Mouse (Mus musculus) left cerebral cortex, adult 2 months (tissue): ENCODE results near the gene F2. TPM values are rescaled to one million over a fixed set of nuclear protein-coding genes. Genes with fewer than 3 reads are reported as not detected.
A peak's percentile ranks its signal among the peaks of the same experiment; 100 is the strongest.
"Not testable (repeated sequence)": the region's sequence is repeated elsewhere in the genome, so short reads cannot be mapped to it uniquely, and the experiment has no call there.

Experiments used
- DNase-seq, 2 experiments: peaks; one replicate each; pipeline ENCODE4 v3.0.0; 2021 to 2022; ENCODE audit warnings: low spot score in 2 of 2, mixed read lengths in 1 of 2; ENCODE audit errors: extremely low spot score in 1 of 2
- H3K27ac ChIP-seq: fragments of 200-600 bp; 2 replicates; pipeline ENCODE4 v1.8.1; 2022
- H3K4me3 ChIP-seq: fragments of 200-600 bp; 2 replicates; pipeline ENCODE4 v1.8.1; 2022
- CTCF ChIP-seq: fragments of 200-600 bp; IDR thresholded peaks from 2 replicates; pipeline ENCODE4 v1.8.1; 2022; ENCODE audit warnings: antibody characterized with exemption, mild to moderate bottlenecking, moderate library complexity
- intact Hi-C: fragments of 180-260 bp; cut with DNase I; formaldehyde crosslinking; loops from one replicate; pipeline ENCODE4 v1.15.1; 2025
- total RNA-seq, 2 experiments: library from RNA; stranded (reverse); gene quantifications; 2 replicates each; pipeline ENCODE4 v1.2.3; 2021

Gene F2
- total RNA-seq, 2 experiments from 2014 or later: 0.14 TPM; not detected in 1

- H3K4me3 ChIP-seq: no peak overlapping the region
- no peak overlapping the region for H3K27ac ChIP-seq
- no peak for DNase-seq
- intact Hi-C loops: no loop called here
- TF ChIP-seq CTCF: no peak
Observed at GRCm38 (mm10) chr2:91628171-91628570, 8.0 kb downstream of the F2 start.

GRCm38 (mm10) chr2:91627486-91627885 is 8.7 kb downstream of the F2 start:
- Histone ChIP-seq H3K27ac (no peak overlapping the region), H3K4me3 (no peak overlapping the region)
- DNase-seq: no peak
- TF ChIP-seq CTCF: no peak
- intact Hi-C loops: no loop called here

- H3K27ac ChIP-seq, intact Hi-C loops, DNase-seq, H3K4me3 ChIP-seq: not testable (repeated sequence)
Observed at GRCm38 (mm10) chr2:91623366-91623765, 12.8 kb downstream of the F2 start.

- no peak for DNase-seq
- H3K27ac ChIP-seq: no peak overlapping the region
- H3K4me3 ChIP-seq: no peak overlapping the region
- intact Hi-C loops: no loop called here
- no peak for TF ChIP-seq CTCF
Observed at GRCm38 (mm10) chr2:91622356-91622755, 13.9 kb downstream of the F2 start.

DNA sequence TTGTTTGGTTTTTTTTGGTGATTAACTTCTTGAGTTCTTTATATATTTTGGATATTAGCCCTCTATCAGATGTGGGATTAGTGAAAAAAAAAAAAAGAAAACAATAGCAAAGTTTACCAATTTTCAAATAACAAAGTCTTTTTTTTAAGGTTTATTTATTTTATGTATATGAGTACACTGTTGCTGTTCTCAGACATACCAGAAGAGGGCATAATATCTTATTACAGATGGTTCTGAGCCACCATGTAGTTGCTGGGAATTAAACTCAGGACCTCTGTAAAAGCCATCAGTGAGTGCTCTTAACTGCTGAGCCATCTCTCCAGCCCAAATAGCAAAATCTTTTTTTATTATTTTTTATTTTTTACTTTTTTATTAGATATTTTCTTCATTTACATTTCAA is 26.8 kb downstream of the F2 start:
- intact Hi-C loops, DNase-seq, H3K4me3 ChIP-seq, H3K27ac ChIP-seq: not testable (repeated sequence)
- TF ChIP-seq CTCF: peak; percentile 21

DNA sequence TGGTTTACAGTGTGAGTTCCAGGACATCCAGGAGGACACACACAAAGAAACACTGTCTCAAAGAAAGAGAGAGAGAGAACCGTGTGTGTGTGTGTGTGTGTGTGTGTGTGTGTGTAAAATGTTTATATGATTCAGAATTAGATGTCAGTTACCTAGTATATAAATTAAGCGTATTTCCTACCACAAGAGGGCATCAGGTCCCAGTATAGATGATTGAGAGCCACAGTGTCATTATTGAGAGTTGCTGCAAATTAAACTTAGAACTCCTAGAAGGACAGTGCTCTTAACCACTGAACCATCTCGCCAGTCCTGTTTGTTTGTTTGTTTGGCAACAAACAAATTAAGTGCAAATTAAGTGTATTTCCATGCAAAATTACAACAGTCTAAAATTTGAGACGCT is 33.8 kb downstream of the F2 start:
- H3K27ac ChIP-seq: no peak overlapping the region
- intact Hi-C loops: no loop called here
- DNase-seq: no peak
- no peak overlapping the region for H3K4me3 ChIP-seq
- TF ChIP-seq CTCF: peak; percentile 24

DNA sequence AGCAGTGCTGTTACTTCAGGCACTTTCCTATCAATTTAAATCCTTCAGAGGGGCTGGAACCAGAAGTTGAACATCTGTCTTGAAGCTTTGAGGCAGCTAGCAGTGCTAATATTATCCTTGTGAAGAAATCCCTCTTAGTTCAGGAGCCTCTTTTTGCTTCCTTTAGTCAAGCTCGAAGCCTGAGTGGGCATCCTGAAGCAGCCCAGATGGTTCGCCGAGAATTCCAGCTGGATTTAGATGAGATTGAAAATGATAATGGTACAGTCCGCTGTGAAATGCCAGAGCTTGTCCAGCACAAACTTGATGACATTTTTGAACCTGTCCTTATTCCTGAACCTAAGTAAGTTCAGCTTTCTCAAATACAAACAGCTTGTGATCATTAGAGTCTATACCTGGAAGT is 35.7 kb downstream of the F2 start:
- intact Hi-C loops: no loop called here
- H3K27ac ChIP-seq: 0 out of 2 replicates have a peak overlapping the region, but pooled peaks have one; percentile 24
- no peak for DNase-seq
- H3K4me3 ChIP-seq: no peak overlapping the region
- TF ChIP-seq CTCF: no peak

DNA sequence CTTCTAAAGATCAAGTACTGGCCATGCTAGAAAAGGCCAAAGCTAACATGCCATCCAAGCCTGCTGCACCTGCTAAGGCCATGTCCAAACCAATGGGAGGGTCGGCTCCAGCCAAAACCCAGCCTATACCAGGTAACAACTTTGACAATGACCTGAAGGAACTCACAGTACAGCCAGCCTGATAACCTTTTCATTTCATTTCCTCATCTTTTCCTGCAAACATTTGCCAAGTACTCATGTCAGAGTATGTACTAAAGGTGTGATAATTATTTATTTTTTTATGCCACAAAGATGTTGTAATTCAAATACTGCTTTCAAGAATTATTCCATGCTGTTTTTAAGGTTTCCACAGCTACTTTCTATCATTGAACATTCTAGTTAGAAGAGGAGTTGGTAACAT is 50.0 kb downstream of the F2 start:
- Histone ChIP-seq H3K4me3 (no peak overlapping the region), H3K27ac (no peak overlapping the region)
- no peak for DNase-seq
- no peak for TF ChIP-seq CTCF
- intact Hi-C loops: no loop called here

GRCm38 (mm10) chr2:91580894-91581293 is 55.3 kb downstream of the F2 start:
- peak overlapping the region; percentile 81 for H3K27ac ChIP-seq

More at GRCm38 (mm10) chr2:91580894-91581293, 55.3 kb downstream of the F2 start:
- no peak for TF ChIP-seq CTCF
- intact Hi-C loops: no loop called here
- peak overlapping the region; percentile 10; the same call in 1 of the 2 replicates for H3K4me3 ChIP-seq
- DNase-seq: no peak

Other genes starting within 250 kb of the F2 start
- gene 1110051M20Rik, start 191.7 kb downstream of the F2 start, total RNA-seq: 100 to 1,000 TPM in 1 of 2 experiments, 10 to 100 TPM in 1; 90.6 to 107 TPM
- 10 to 100 TPM; 25.3 to 27.3 TPM for gene Lrp4, start 178.9 kb downstream of the F2 start, total RNA-seq
- 100 to 1,000 TPM; 120 to 134 TPM for gene Ckap5, start 109.7 kb downstream of the F2 start, total RNA-seq
- 10 to 100 TPM; 11.7 TPM for gene Zfp408, start 13.4 kb upstream of the F2 start, total RNA-seq
- gene Arhgap1, start 13.4 kb upstream of the F2 start, total RNA-seq: 10 to 100 TPM; 74.2 to 80.4 TPM
- 10 to 100 TPM; 83.7 to 84.1 TPM for gene Atg13, start 74.2 kb upstream of the F2 start, total RNA-seq
- 1 to 10 TPM; 4.9 to 6.5 TPM for gene Harbi1, start 74.4 kb upstream of the F2 start, total RNA-seq
- 10 to 100 TPM; 55.9 to 56.3 TPM for gene Ambra1, start 93.7 kb upstream of the F2 start, total RNA-seq